Mouse (Mus musculus): ENCODE data around the gene Sema6d.

GRCm38 (mm10) chr2:124573734-124574133 lies 484.0 kb downstream of the Sema6d start:
- TF ChIP-seq CTCF (IDR thresholded peaks at IDR 0.05; ENCODE audit: low read depth, low read length) (no peak), POLR2A (IDR thresholded peaks at IDR 0.05; ENCODE audit: insufficient read depth, low read length) (no peak)

All from ES-Bruce4 (cell line).